Mouse (Mus musculus) cortical plate, adult 2 months (tissue): ENCODE measurements around the gene Fcho2. TPM values are rescaled to one million over a fixed set of nuclear protein-coding genes. Genes with fewer than 3 reads are reported as not detected.
"Not testable (repeated sequence)": the region's sequence is repeated elsewhere in the genome, so short reads cannot be mapped to it uniquely, and the experiment has no call there.

Experiments used
- H3K27ac ChIP-seq: fragments of 200-500 bp; 2 replicates; pipeline ENCODE4 v1.5.1; 2012; ENCODE audit warnings: low read length, control low read depth, inconsistent platforms; ENCODE audit not compliant: insufficient read depth
- H3K4me1 ChIP-seq: fragments of 200-500 bp; 2 replicates; pipeline ENCODE4 v1.6.1; 2011; ENCODE audit warnings: low read length; ENCODE audit not compliant: control insufficient read depth, insufficient read depth
- H3K4me3 ChIP-seq: fragments of 200-500 bp; 2 replicates; pipeline ENCODE4 v1.5.1; 2011; ENCODE audit warnings: mild to moderate bottlenecking, low read length, control low read depth; ENCODE audit not compliant: insufficient read depth
- CTCF ChIP-seq: fragments of 200-500 bp; IDR thresholded peaks from 2 replicates; pipeline ENCODE4 v1.5.1; 2011; ENCODE audit warnings: mild to moderate bottlenecking, control low read depth, low read length; ENCODE audit not compliant: insufficient read depth; ENCODE audit errors: extremely low read depth
- POLR2A ChIP-seq: fragments of 200-500 bp; IDR thresholded peaks from 2 replicates; pipeline ENCODE4 v1.6.1; 2011; ENCODE audit warnings: mild to moderate bottlenecking, low read length, control low read depth; ENCODE audit not compliant: insufficient read depth; ENCODE audit errors: extremely low read depth
- polyA plus RNA-seq: library from polyadenylated mRNA; depleted of rRNA; stranded (reverse); fragments of >200 nt; gene quantifications from 2 replicates; pipeline ENCODE4 v1.2.3, GENCODE M21; 2012

The Fcho2 gene
- polyA plus RNA-seq, 1 experiment = 29.1 TPM

GRCm38 (mm10) chr13:98825574-98825973 is 10.3 kb upstream of the Fcho2 start:
- no peaks in the 10 kb centered on the region for H3K4me1 ChIP-seq
- H3K4me3 ChIP-seq = no peak overlapping the region
- TF ChIP-seq POLR2A (no peak), CTCF (no peak)
- no peak overlapping the region for H3K27ac ChIP-seq

GRCm38 (mm10) chr13:98819094-98819493 is 3.8 kb upstream of the Fcho2 start:
- H3K4me1 ChIP-seq = no peaks in the 10 kb centered on the region
- no peak overlapping the region for H3K27ac ChIP-seq
- H3K4me3 ChIP-seq = no peak overlapping the region
- TF ChIP-seq POLR2A (no peak), CTCF (no peak)

DNA sequence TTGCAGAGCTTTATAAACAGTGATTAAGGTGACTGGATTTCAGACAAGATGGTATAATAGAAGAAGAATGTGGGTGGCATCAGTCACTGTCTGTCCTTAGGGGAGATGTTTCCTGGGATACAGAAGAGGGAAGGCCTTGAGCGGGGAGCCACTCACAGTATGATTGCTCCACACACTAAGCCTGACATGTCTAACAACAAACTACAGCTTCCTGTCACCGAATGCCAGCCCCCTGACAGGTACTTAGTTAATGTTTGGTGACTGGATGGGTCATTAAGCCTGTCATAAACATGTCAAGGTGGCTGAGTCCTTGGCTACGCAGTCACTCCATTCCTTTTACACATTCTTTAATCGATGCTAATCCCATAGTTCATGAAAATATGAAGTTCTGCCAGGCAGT is 3.0 kb upstream of the Fcho2 start:
- H3K4me1 ChIP-seq = peaks cover 2% of the 10 kb centered on the region; the same call in 1 of the 2 replicates
- H3K27ac ChIP-seq = no peak overlapping the region
- no peak overlapping the region for H3K4me3 ChIP-seq
- TF ChIP-seq POLR2A (no peak), CTCF (no peak)

GRCm38 (mm10) chr13:98817766-98818165 is 2.5 kb upstream of the Fcho2 start:
- H3K4me3 ChIP-seq = no peak overlapping the region
- TF ChIP-seq POLR2A = no peak
- TF ChIP-seq CTCF = no peak
- no peak overlapping the region for H3K27ac ChIP-seq
- H3K4me1 ChIP-seq = peaks cover 2% of the 10 kb centered on the region; the same call in 1 of the 2 replicates

- not testable (repeated sequence) for H3K27ac ChIP-seq, H3K4me3 ChIP-seq, H3K4me1 ChIP-seq
Observed at GRCm38 (mm10) chr13:98816981-98817660, 1.9 kb upstream of the Fcho2 start.

- Histone ChIP-seq H3K4me3 (no peak overlapping the region), H3K27ac (no peak overlapping the region), H3K4me1 (peaks cover 5% of the 10 kb centered on the region; the same call in 1 of the 2 replicates)
- TF ChIP-seq POLR2A = no peak
- no peak for TF ChIP-seq CTCF
Observed at GRCm38 (mm10) chr13:98816571-98816970, 1.3 kb upstream of the Fcho2 start.

GRCm38 (mm10) chr13:98814275-98815040 is 791 bp downstream of the Fcho2 start:
- peaks cover 5% of the 10 kb centered on the region; the same call in 1 of the 2 replicates for H3K4me1 ChIP-seq
- H3K4me3 ChIP-seq = peak overlapping the region; percentile 98
- H3K27ac ChIP-seq = peak overlapping the region; percentile 86
- TF ChIP-seq CTCF (no peak), POLR2A (no peak)

DNA sequence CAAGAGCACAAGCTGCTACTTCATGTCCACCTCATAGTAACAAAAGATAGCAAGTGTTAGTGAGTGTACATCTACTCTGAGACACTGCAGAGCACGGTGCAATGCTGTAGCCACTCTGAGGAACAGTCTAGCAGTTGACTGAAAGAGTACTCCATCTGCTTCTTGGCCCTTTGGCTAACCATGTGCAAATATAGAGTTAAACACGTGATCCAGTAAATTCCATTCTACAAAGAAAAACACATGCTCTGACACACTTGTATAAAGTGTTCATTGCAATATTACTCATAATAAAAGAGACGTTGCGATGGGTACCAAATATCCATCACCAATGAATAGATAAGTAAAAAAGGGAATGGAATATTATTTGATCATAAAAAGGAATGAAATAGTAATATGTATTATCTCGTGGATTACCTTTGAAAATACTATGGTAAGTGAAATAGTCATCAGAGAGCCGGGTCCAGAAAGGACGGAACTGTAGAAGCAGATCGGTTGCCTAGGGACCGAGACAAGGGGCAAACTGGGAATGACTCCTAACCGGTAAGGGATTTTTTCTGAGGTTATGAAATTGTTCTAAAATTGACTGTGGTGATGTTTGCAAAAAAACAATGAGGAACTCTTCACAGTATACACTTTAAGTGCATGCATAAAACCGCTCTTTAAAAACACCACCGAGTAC is 1.5 kb downstream of the Fcho2 start:
- Histone ChIP-seq H3K4me3 (peak overlapping the region; percentile 98), H3K27ac (peak overlapping the region; percentile 86), H3K4me1 (peaks cover 5% of the 10 kb centered on the region; the same call in 1 of the 2 replicates)
- no peak for TF ChIP-seq CTCF
- TF ChIP-seq POLR2A = no peak

GRCm38 (mm10) chr13:98813167-98813566 is 2.1 kb downstream of the Fcho2 start:
- TF ChIP-seq CTCF (no peak), POLR2A (no peak)
- Histone ChIP-seq H3K4me3 (peak overlapping the region; percentile 98; the same call in 1 of the 2 replicates), H3K27ac (no peak overlapping the region), H3K4me1 (peaks cover 5% of the 10 kb centered on the region; the same call in 1 of the 2 replicates)
